Mouse (Mus musculus) stomach, embryonic 14.5 days (tissue): ENCODE data around the gene Cuedc1. TPM values are rescaled to one million over a fixed set of nuclear protein-coding genes. Genes with fewer than 3 reads are reported as not detected.

Experiments used
- ATAC-seq: fragments of 200-750 bp; cut with Nextera tagmentation; 2 replicates; pipeline ENCODE4 v1.8.0; 2017; ENCODE audit warnings: low read depth, moderate TSS enrichment; ENCODE audit not compliant: insufficient number of reproducible peaks, insufficient read depth, low FRiP score
- H3K27ac ChIP-seq: fragments of 300-500 bp; sonication (generic); 2 replicates; pipeline ENCODE4 v1.5.1; 2014; ENCODE audit warnings: mild to moderate bottlenecking, low read length, moderate library complexity, mixed read lengths
- H3K27me3 ChIP-seq: fragments of 300-500 bp; sonication (generic); 2 replicates; pipeline ENCODE4 v1.6.1; 2014; ENCODE audit warnings: low read length, control low read depth, mixed read lengths; ENCODE audit not compliant: control insufficient read depth, insufficient read depth
- H3K36me3 ChIP-seq: fragments of 300-500 bp; sonication (generic); 2 replicates; pipeline ENCODE4 v1.6.1; 2014; ENCODE audit warnings: mild to moderate bottlenecking, control low read depth, low read length, moderate library complexity, mixed read lengths; ENCODE audit not compliant: control insufficient read depth, insufficient read depth
- H3K4me1 ChIP-seq: fragments of 300-500 bp; sonication (generic); 2 replicates; pipeline ENCODE4 v1.6.1; 2014; ENCODE audit warnings: low read length, control low read depth, mixed read lengths; ENCODE audit not compliant: control insufficient read depth, insufficient read depth
- H3K4me2 ChIP-seq: fragments of 300-500 bp; sonication (generic); replicated peaks from 2 replicates; pipeline ENCODE4 v1.6.1; 2014; ENCODE audit warnings: low read depth, low read length, control low read depth
- H3K4me3 ChIP-seq: fragments of 300-500 bp; sonication (generic); 2 replicates; pipeline ENCODE4 v1.5.1; 2014; ENCODE audit warnings: low read depth, low read length, control low read depth
- H3K9ac ChIP-seq: fragments of 300-500 bp; sonication (generic); replicated peaks from 2 replicates; pipeline ENCODE4 v1.6.1; 2014; ENCODE audit warnings: low read depth, mild to moderate bottlenecking, control low read depth, low read length, moderate library complexity, mixed read lengths
- H3K9me3 ChIP-seq: fragments of 300-500 bp; sonication (generic); 2 replicates; pipeline ENCODE4 v1.6.1; 2016; ENCODE audit warnings: low read depth, low read length, control low read depth; ENCODE audit not compliant: control insufficient read depth
- WGBS: fragments of 180-500 bp; shearing (Covaris S2); extraction: QIAGEN DNeasy Blood & Tissue Kit; methylation state at CpG from one replicate; pipeline ENCODE4 v1.1.7; 2014; 5-methylcytosine and 5-hydroxymethylcytosine counted together
- polyA plus RNA-seq: library from polyadenylated mRNA; unstranded; fragments of >200 nt; fragmentation: Nextera tagmentation; extraction: Ambion mirVana; gene quantifications from 2 replicates; pipeline ENCODE4 v1.2.1, GENCODE M21; 2014

Gene Cuedc1
- polyA plus RNA-seq, 1 experiment from 2014 or later = 21.7 TPM

DNA sequence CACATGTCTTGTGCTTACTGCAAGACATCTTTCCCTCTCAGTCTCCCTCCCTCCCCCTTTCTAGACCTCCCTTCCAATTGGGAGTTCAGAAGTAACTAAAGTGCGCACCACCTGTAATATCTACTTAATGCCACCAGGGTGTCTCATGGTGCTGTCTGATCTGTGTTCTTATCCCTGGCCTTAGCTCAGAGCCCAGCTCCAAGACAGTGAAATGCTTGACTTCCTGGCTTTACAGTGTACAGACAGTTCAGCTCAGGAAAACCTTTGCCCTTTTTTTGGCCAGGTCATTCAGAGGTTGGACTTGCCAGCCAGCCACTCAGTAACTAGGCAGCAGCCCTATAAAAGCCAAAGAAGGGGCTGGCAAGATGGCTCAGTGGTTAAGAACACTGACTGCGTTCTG lies 38.7 kb upstream of the Cuedc1 start:
- WGBS = 47% methylated on average over 2 of the region's 2 CpGs
- Histone ChIP-seq H3K4me3 (no peak overlapping the region), H3K27me3 (no peaks in the 10 kb centered on the region), H3K9me3 (no peaks in the 10 kb centered on the region), H3K36me3 (no peaks in the 10 kb centered on the region), H3K27ac (no peak overlapping the region), H3K4me1 (no peaks in the 10 kb centered on the region), H3K9ac (no peak overlapping the region), H3K4me2 (no peak overlapping the region)
- peak; percentile 87 for ATAC-seq

DNA sequence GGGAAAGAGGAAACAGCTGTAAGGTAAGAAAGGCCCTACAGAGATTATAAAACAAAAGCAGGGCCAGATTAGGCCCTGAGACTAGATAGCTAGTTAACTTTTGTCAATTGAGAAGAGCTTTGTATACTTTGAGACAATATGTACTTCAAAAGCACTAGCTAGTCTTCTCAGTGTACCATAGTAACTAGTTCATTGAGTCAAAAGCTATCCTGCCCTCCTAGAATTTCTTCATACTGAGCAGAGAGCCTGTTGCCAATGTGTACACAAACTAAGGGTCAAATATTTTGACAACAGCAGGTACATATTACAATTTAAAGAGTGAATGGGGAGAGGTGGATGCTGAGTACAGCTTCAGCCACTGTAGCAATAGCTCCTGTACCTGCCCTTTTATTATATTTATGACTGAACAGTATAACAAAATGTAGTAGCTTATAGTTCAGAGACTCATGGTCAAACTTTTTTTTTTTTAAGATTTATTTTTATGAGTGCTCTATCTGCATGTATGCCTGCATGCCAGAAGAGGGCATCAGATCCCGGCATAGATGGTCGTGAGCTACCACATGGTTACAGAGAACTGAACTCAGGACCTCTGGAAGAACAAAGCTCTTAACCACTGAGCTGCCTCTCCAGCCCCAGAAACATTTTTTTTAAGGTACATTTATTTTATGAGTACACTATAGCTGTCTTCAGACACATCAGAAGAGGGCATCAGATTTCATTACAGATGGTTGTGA lies 35.8 kb upstream of the Cuedc1 start:
- Histone ChIP-seq H3K4me3 (no peak overlapping the region), H3K4me1 (peaks cover under 1% of the 10 kb centered on the region; the same call in 1 of the 2 replicates), H3K27me3 (no peaks in the 10 kb centered on the region), H3K27ac (no peak overlapping the region), H3K9me3 (no peaks in the 10 kb centered on the region), H3K4me2 (no peak overlapping the region), H3K36me3 (no peaks in the 10 kb centered on the region), H3K9ac (no peak overlapping the region)
- WGBS = 81% methylated on average over 2 of the region's 2 CpGs
- ATAC-seq = no peak

DNA sequence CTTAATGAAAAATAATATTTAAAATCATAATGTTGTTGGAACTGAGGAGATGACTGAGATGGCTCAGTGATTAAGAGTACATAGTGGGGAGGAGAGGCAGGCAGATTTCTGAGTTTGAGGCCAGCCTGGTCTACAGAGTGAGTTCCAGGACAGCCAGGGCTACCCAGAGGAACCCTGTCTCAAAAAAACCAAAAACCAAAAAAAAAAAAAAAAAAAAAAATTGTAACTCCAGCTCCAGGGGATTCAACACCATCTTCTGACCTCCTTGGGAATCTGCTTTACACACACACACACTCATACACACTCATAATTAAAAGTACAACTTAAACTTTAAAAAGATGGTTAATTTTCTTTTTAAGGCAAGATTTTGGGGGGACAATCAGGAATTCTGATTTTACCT lies 32.1 kb upstream of the Cuedc1 start:
- no peak overlapping the region for H3K9ac ChIP-seq
- no peak for ATAC-seq
- no peaks in the 10 kb centered on the region for H3K36me3 ChIP-seq
- H3K27me3 ChIP-seq = no peaks in the 10 kb centered on the region
- peaks cover 15% of the 10 kb centered on the region for H3K4me1 ChIP-seq
- no peak overlapping the region for H3K4me3 ChIP-seq
- no peaks in the 10 kb centered on the region for H3K9me3 ChIP-seq
- H3K4me2 ChIP-seq = no peak overlapping the region
- no peak overlapping the region for H3K27ac ChIP-seq

DNA sequence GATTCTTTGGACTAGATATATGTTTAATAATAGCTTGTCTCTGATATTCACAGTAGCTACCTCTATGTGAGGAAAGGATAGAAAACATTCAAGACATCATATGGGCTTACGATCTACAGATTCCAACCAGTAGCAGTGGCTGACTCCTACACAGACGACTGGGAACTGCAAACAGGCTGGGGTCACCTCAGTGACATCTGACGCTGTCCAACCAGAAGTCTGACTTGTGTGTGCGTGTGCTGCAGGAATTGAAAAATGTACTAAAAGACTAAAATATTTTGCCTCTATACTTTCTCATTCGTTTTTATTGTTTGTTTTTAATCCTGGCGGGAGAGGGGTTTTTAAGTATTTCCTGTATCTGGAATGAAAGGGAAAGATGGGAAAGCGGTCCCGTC lies 30.7 kb upstream of the Cuedc1 start:
- no peak for ATAC-seq
- H3K9me3 ChIP-seq = no peaks in the 10 kb centered on the region
- H3K36me3 ChIP-seq = no peaks in the 10 kb centered on the region
- H3K4me2 ChIP-seq = peak overlapping the region; percentile 78
- 3% methylated on average over 8 of the region's 8 CpGs for WGBS
- peaks cover 25% of the 10 kb centered on the region for H3K4me1 ChIP-seq
- H3K9ac ChIP-seq = peak overlapping the region; percentile 92
- peak overlapping the region; percentile 98 for H3K27ac ChIP-seq
- no peaks in the 10 kb centered on the region for H3K27me3 ChIP-seq
- peak overlapping the region; percentile 94 for H3K4me3 ChIP-seq

DNA sequence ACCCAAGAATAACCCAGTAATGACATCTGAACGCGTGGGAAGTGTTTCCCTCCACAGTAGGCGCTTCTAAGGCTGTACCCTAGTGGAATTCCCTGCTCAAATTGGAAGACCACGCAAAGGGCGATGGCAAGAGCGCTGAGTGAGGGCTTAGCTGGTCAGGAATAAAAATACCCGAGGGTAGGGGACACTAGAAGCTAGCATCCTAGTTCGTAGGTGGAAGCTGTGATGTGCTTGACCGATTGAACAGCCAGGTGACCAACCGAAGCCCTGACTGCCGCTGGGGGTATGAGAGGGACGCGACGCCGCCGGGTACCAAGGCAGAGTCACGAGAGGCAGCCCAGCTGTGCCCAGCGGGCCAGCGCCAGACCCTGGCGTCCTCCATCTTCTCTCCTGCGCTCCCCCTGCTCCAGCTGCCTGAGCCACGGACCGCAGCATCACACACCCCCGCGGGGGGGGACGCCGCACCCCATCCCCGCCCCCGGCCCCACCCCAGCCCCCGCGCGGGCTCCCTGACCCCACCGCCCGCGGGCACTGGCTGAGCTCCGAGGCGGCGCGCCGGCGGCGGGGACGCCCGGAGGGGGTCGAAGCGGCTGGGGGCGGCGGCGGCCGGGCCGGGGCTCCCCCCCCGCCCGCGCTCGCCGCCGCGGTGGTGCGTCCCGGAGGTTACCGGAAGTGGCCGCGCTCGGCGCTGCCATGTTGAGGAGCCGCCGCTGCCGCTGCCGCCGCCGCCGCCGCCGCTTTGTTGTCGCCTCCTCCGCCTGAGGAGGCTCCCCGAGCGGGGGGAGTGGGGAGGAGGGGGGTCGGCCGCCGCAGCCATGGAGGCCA lies 30.1 kb upstream of the Cuedc1 start, which contains the start of gene Vezf1:
Vezf1 (plus strand) TSS at position 694 of the 825 bp plus-strand sequence.
- Histone ChIP-seq H3K9me3 (no peaks in the 10 kb centered on the region), H3K4me3 (peak within 1 kb of the TSS; percentile 94), H3K36me3 (no peaks in the 10 kb centered on the region), H3K9ac (peak within 1 kb of the TSS; percentile 92), H3K4me1 (peaks cover 25% of the 10 kb centered on the region), H3K27ac (peak within 1 kb of the TSS; percentile 98), H3K4me2 (peak within 1 kb of the TSS; percentile 78), H3K27me3 (no peaks in the 10 kb centered on the region)
- WGBS = under 1% methylated on average over 29 of the region's 81 CpGs
- ATAC-seq = peak; percentile 86

DNA sequence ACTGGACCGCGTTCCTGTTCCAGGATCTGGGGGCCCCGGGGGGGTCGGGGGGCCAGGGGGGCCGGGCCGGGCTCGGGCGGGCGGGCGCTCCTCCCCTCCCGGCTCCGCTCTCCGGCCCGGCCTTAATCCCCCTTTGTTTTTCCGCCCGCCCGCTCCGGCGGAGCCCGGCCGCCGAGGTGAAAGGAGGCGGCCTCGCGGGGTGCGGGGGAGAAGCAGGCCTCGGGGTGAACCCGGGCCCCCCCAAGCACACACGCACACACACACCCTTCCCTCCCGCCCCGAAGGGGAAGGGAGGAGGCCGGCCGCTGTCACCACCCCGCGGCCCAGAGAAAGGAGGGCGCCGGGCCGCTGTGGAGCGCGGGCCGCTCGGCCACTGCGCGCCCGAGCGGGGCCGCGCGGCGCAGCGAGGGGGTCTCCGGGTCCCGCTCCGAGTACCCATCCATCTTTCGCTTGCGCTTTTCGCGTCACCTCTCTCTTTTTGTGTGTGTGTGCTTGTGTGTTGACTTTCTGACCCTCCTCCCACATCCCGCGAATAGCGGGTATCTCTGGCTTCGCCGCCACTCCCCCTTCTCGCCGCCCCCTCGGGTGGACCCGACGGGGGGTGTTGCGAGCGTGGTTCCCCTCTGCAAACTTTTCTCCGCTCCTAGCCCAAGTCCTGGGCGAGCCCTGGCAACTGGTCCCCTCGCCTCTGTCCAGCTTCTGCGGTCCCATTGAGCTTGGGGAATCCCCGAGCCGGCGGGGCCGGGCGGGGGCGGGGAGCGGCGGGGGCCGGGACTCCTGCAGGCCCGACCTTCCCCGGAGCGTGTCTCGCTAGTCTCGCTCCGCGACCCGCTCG lies 29.2 kb upstream of the Cuedc1 start:
- Histone ChIP-seq H3K27ac (peak overlapping the region; percentile 98), H3K27me3 (no peaks in the 10 kb centered on the region), H3K4me2 (peak overlapping the region; percentile 78), H3K4me3 (peak overlapping the region; percentile 94), H3K9me3 (no peaks in the 10 kb centered on the region), H3K9ac (peak overlapping the region; percentile 92), H3K36me3 (peaks cover 5% of the 10 kb centered on the region; the same call in 1 of the 2 replicates), H3K4me1 (peaks cover 28% of the 10 kb centered on the region)
- peak; percentile 68 for ATAC-seq
- WGBS = under 1% methylated on average over 70 of the region's 92 CpGs

DNA sequence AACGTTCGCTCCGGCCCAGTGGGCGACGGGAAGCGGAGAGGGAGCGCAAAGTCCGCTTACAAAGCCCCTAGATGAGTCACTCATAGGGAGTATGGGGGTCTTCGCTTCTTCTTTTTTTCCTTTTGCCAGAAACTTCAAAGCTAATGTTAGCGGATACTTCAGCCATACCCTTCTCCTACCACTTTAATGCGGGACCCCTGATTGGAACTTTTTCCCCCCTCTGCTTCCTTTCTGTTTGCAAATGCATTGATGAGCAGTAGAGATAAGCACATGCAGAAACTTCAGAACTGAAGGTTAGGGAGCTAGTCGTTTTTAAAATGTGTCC lies 28.6 kb upstream of the Cuedc1 start:
- under 1% methylated on average over 12 of the region's 12 CpGs for WGBS
- peaks cover 11% of the 10 kb centered on the region; the same call in 1 of the 2 replicates for H3K36me3 ChIP-seq

DNA sequence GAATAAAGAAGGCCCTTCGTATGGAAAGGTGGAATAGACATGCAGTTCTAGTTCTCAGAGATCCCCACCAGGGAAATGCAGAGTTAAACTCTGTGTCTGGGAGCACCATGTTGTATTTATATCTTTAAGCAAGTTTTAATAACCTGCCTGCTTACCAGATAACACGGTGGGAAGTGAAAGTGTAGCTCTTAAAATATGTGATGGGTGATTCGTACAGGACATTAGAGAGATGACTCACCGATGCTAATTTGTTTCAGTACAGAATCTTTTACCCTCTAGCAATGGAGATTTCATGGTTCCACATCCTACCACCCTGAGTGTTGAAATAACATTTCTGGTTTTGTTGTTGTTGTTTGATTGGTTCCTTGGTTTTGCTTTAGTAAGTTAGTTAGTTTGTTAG lies 27.5 kb upstream of the Cuedc1 start:
- Histone ChIP-seq H3K4me3 (peak overlapping the region; percentile 94), H3K4me1 (peaks cover 28% of the 10 kb centered on the region), H3K27me3 (no peaks in the 10 kb centered on the region), H3K9ac (no peak overlapping the region), H3K4me2 (peak overlapping the region; percentile 78), H3K27ac (no peak overlapping the region), H3K36me3 (peaks cover 16% of the 10 kb centered on the region; the same call in 1 of the 2 replicates), H3K9me3 (no peaks in the 10 kb centered on the region)
- 22% methylated on average over 4 of the region's 4 CpGs for WGBS
- no peak for ATAC-seq

More for the DNA sequence above, 28.6 kb upstream of the Cuedc1 start:
- Histone ChIP-seq H3K27ac (peak overlapping the region; percentile 98), H3K4me3 (peak overlapping the region; percentile 94), H3K4me1 (peaks cover 28% of the 10 kb centered on the region), H3K27me3 (no peaks in the 10 kb centered on the region), H3K9ac (peak overlapping the region; percentile 92), H3K9me3 (no peaks in the 10 kb centered on the region), H3K4me2 (peak overlapping the region; percentile 78)
- ATAC-seq = no peak
